Mouse (Mus musculus): ENCODE data around the gene Sik2. TPM values are rescaled to one million over a fixed set of nuclear protein-coding genes. Genes with fewer than 3 reads are reported as not detected.
A peak's percentile ranks its signal among the peaks of the same experiment; 100 is the strongest.

The Sik2 gene
- total RNA-seq, 2 experiments from 2014 or later, result 92.4 to 151 TPM

DNA sequence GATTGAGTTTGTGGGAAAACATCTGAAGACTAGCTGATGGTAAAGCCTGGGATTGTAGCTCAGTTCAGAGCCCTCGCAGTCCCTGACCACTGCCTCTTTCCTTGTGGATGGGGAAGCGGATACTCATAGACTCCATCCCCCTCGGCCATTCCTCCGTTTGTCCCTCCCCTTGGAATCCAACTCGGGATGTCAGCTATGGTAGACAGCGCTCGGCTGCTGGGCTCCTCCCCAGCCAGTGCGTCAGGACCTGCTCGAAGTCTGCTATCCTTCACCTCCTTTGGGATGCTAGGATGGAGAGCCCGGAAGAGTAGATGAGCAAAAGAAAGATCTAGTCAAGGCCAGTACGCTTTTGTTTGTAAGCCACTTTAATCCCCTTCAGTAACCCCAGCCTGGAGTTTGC is 158.6 kb downstream of the Sik2 start:
- ATAC-seq (replicated peaks; ENCODE audit: low FRiP score, poor library complexity, severe bottlenecking), result no peak

DNA sequence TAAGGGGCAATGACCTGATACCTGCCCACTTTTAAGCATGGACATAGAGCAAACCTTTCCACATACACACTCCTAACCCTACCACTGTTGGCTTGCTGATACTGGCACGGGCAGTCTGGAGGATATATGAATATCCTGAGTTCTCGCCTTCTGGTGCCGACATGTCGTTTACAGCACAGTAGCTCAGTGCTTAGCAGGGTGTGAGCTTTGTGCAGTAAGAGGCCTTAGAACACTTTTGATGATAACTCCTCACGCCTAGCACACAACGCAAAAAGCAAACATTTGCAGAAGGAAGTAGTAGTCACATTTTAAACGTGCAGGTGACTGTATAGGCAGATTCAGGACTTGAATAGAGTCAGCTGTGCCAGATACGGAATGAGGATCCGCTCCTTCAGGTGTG is 159.1 kb downstream of the Sik2 start:
- 0 out of 2 replicates have a peak, but pooled peaks have one; percentile 18 for ATAC-seq (replicated peaks; ENCODE audit: low FRiP score, poor library complexity, severe bottlenecking)

DNA sequence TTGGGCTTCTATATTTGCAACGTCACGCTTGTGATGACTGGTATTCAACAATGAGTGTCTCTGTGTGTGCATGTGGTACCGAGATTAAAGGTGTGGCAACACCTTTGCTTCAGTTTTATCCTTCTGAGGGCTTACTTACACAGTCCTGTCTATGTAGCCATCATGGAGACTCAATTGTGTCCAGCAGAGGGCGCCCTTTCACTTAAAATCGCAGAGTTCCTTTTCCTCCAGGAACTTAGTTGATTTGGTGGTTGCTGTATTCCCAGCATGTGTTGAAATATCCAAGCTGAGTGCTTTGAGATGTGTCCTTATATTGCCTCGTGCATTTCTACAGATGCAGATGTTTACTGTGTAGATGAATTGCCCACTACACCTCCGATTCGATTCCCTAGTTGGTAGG is 159.6 kb downstream of the Sik2 start:
- ATAC-seq (replicated peaks; ENCODE audit: low FRiP score, poor library complexity, severe bottlenecking), result peak; percentile 58

DNA sequence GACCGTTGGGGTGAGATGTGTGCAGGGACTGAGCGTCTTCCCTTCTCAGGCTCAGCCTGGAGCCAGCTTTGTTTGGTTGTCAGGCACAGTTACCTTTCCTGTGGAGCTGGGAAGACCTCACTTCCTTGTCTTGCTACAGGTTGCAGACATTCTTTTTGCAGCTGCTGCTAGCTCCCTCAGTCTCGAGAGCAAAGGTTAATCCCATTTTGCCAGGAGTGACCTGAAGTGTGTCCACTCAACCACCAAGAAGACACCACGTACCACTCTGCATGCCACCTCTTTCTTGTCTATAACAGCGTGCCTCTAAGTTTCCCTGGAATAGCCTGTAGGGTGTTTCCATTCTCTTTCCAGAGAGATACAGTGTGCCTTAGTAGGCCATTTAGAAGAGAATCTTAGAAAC is 160.1 kb downstream of the Sik2 start:
- no peak for ATAC-seq (replicated peaks; ENCODE audit: low FRiP score, poor library complexity, severe bottlenecking)

DNA sequence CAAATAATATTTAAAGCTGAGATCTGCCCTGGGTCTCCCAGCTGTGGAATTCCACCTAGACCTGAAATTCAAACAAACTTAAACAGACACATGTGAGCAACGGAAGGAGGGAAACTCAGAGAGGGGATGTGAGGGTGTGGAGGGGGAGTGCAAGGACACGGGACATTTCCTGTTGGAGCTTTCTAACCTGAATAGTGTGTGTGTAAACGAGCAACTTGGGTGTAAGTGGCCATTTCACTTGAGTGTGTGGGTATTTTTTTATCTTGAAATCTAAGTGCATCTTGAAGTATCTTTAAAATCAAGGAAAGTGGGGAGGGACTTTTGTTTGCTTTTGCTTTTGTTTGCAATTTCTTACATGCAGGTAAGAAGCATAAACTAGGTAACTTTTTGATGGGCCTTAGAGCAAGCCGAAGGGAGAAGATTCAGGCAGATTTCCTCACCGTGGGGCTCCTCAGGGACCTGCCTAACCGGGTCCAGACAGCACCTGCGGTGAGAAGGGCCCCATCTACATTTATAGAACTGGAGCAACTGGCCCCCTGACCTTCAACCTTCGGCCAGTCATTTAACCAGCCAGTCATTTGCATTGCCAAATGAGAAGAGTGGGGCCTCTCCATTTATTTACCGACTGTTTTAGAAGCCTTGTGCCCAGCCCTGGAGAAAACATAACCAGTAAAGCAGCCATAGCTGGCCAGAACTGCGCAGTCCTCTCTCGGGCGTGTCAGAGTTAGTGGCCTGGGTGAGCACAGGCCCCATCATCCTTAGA is 161.1 kb downstream of the Sik2 start:
- ATAC-seq (replicated peaks; ENCODE audit: low FRiP score, poor library complexity, severe bottlenecking), result no peak

DNA sequence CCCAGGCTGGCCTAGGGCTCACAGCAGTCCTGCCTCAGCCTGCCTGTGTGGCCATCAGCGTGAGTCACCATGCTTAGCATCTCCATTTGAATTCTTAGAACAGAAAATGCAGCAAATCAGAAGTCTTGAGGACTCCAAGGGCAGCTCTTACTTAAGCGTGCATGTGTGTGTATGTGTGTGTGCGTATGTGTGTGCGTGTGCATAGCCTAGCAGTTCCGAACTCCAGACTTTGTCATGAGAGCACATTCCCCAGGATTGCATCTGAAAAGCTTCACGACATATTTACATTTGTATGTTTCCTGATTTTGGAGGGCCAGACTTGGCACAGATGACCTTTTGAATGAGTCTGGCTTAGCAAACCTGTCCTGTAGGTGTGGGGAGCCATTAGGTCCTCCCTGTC is 161.7 kb downstream of the Sik2 start:
- ATAC-seq (replicated peaks; ENCODE audit: low FRiP score, poor library complexity, severe bottlenecking), result no peak

DNA sequence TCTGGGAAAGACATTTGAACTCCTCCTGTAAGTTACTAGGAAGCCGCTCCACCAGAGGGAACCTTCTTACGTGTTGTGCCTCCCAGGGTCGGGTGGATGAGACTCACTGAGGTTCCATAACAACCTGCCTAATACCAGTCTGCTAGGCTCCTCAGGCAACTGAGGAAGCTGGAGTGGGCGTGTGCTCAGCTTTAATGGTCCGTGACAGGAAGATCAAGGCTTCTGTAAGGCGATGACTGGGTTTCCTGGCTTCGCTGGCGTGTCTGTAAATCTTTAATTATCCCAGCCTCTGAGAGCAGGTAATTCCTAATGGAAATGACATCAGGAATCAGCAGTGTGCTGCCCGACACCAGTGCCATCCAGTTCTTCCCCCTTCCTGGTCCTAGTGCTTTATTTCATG is 163.3 kb downstream of the Sik2 start:
- ATAC-seq (replicated peaks; ENCODE audit: low FRiP score, poor library complexity, severe bottlenecking), result no peak

DNA sequence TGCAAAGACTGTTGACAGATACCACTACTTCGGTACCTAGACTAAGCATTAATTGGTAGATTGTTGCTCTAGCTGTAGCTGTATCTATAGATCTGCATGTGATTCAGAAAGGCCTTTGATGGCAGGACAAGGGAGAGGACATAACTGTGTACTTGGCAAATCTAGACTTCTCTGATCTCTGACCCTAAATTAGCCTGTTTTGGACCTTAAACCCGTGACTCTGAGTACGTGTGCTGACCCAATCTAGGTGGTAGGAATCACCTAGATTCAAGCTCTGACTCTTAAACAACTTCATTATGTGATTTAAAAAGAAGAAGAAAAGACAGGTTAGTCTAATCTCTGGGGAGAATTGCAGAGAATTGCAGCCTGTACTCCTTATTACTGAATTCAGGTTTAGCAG is 163.8 kb downstream of the Sik2 start, which contains the start of gene Ppp2r1b:
Gene Ppp2r1b (plus strand): TSS at position 221 of the 400 bp plus-strand sequence.
- no peak for ATAC-seq (replicated peaks; ENCODE audit: low FRiP score, poor library complexity, severe bottlenecking)

Other genes with a start within 250 kb of the Sik2 start
- gene Fdxacb1, start 240.8 kb downstream of the Sik2 start, total RNA-seq (2015; ENCODE audit: low replicate concordance), result 7.9 and 8.0 TPM in 2 replicates
- gene Fdxacb1, start 240.8 kb downstream of the Sik2 start, total RNA-seq (2017; ENCODE audit: low replicate concordance), result 6.8 and 8.2 TPM in 2 replicates
- gene Alg9, start 234.1 kb downstream of the Sik2 start, total RNA-seq (2015; ENCODE audit: low replicate concordance), result 16.8 and 45.4 TPM in 2 replicates
- 11.4 and 14.8 TPM in 2 replicates for gene Alg9, start 234.1 kb downstream of the Sik2 start, total RNA-seq (2017; ENCODE audit: low replicate concordance)
- 28.1 and 38.2 TPM in 2 replicates for gene 1110032A03Rik, start 233.6 kb downstream of the Sik2 start, total RNA-seq (2015; ENCODE audit: low replicate concordance)
- gene 1110032A03Rik, start 233.6 kb downstream of the Sik2 start, total RNA-seq (2017; ENCODE audit: low replicate concordance), result 15.9 and 21.1 TPM in 2 replicates
- gene Ppp2r1b, start 163.8 kb downstream of the Sik2 start, total RNA-seq (2015; ENCODE audit: low replicate concordance), result 88.0 and 88.3 TPM in 2 replicates
- 87.7 and 116 TPM in 2 replicates for gene Ppp2r1b, start 163.8 kb downstream of the Sik2 start, total RNA-seq (2017; ENCODE audit: low replicate concordance)
- not detected in 2 replicates for gene Btg4, start 51.8 kb upstream of the Sik2 start, total RNA-seq (2015; ENCODE audit: low replicate concordance)
- not detected in 2 replicates for gene Btg4, start 51.8 kb upstream of the Sik2 start, total RNA-seq (2017; ENCODE audit: low replicate concordance)
- not detected in 2 replicates for gene Layn, start 68.0 kb upstream of the Sik2 start, total RNA-seq (2015; ENCODE audit: low replicate concordance)
- gene Layn, start 68.0 kb upstream of the Sik2 start, total RNA-seq (2017; ENCODE audit: low replicate concordance), result 1.7 and 2.0 TPM in 2 replicates
- not detected in 2 replicates for gene 4833427G06Rik, start 93.0 kb upstream of the Sik2 start, total RNA-seq (2015; ENCODE audit: low replicate concordance)
- gene 4833427G06Rik, start 93.0 kb upstream of the Sik2 start, total RNA-seq (2017; ENCODE audit: low replicate concordance), result not detected in 2 replicates
- not detected in 2 replicates for gene Gm32742, start 156.4 kb upstream of the Sik2 start, total RNA-seq (2015; ENCODE audit: low replicate concordance)
- gene Gm32742, start 156.4 kb upstream of the Sik2 start, total RNA-seq (2017; ENCODE audit: low replicate concordance), result not detected in 2 replicates
- 21.6 and 52.4 TPM in 2 replicates for gene Pou2af1, start 204.6 kb upstream of the Sik2 start, total RNA-seq (2015; ENCODE audit: low replicate concordance)
- gene Pou2af1, start 204.6 kb upstream of the Sik2 start, total RNA-seq (2017; ENCODE audit: low replicate concordance), result 13.1 and 18.0 TPM in 2 replicates